Mouse (Mus musculus): ENCODE results near the gene 2700081O15Rik. TPM values are rescaled to one million over a fixed set of nuclear protein-coding genes. Genes with fewer than 3 reads are reported as not detected.
"Not testable (repeated sequence)": the region's sequence is repeated elsewhere in the genome, so short reads cannot be mapped to it uniquely, and the experiment has no call there.

The 2700081O15Rik gene
- polyA plus RNA-seq (2014; fragmentation: Nextera tagmentation; extraction: Ambion mirVana): 10.4 and 10.6 TPM in 2 replicates

GRCm38 (mm10) chr19:7416834-7417735, at the start of gene 2700081O15Rik:
2700081O15Rik (plus strand) TSS chr19:7417625.
- Histone ChIP-seq H3K9ac (ENCODE audit: low read length) (peak within 1 kb of the TSS; percentile 100), H3K4me2 (ENCODE audit: low read depth, severe bottlenecking) (peak within 1 kb of the TSS; percentile 92), H3K9me3 (ENCODE audit: control insufficient read depth, low read length) (no peaks in the 10 kb centered on the region), H3K4me1 (ENCODE audit: control insufficient read depth, insufficient read depth, low read length) (peaks cover 39% of the 10 kb centered on the region), H3K27ac (replicated peaks; ENCODE audit: low read depth, low read length) (peak within 1 kb of the TSS; percentile 94), H3K36me3 (ENCODE audit: control insufficient read depth, insufficient read depth, low read length) (peaks cover 10% of the 10 kb centered on the region), H3K27me3 (ENCODE audit: control insufficient read depth, insufficient read depth, low read length) (no peaks in the 10 kb centered on the region), H3K4me3 (ENCODE audit: low read depth, low read length) (peak within 1 kb of the TSS; percentile 75)
- WGBS: under 1% methylated on average over 104 of the region's 107 CpGs
- DNase-seq (ENCODE audit: low spot score) (peak; percentile 87), ATAC-seq (ENCODE audit: insufficient number of reproducible peaks, low FRiP score, low TSS enrichment, low read depth) (peak; percentile 65)

GRCm38 (mm10) chr19:7369469-7369868, 48.0 kb upstream of the 2700081O15Rik start:
- not testable (repeated sequence) for H3K9me3 ChIP-seq (ENCODE audit: control insufficient read depth, low read length); H3K4me2 ChIP-seq (ENCODE audit: low read depth, severe bottlenecking); H3K27ac ChIP-seq (replicated peaks; ENCODE audit: low read depth, low read length); H3K4me1 ChIP-seq (ENCODE audit: control insufficient read depth, insufficient read depth, low read length); H3K9ac ChIP-seq (ENCODE audit: low read length); DNase-seq (ENCODE audit: low spot score); H3K4me3 ChIP-seq (ENCODE audit: low read depth, low read length); H3K27me3 ChIP-seq (ENCODE audit: control insufficient read depth, insufficient read depth, low read length); ATAC-seq (ENCODE audit: insufficient number of reproducible peaks, low FRiP score, low TSS enrichment, low read depth)
- WGBS: 95% methylated on average over 4 of the region's 4 CpGs
- H3K36me3 ChIP-seq (ENCODE audit: control insufficient read depth, insufficient read depth, low read length): peaks cover 34% of the 10 kb centered on the region

DNA sequence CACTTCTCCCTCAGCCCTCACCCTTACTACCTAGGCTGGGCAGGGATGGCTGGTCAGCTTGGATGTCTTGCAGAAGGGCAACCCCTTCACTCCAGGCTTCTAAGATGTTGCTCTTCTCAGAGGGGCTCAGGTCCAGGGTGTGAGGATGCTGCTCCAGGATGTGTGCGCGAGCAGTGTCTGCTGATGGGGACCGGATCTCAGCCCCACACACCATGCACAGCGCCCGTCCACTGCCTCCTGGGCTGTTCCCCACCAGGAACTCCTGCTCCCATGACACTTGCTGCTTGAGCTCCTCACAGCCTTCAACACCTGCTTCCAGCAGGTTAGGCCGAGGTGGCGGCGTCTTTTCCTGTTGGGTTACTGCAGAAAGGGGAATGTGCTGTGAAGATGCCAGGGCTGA, 42.9 kb upstream of the 2700081O15Rik start:
- Histone ChIP-seq H3K36me3 (ENCODE audit: control insufficient read depth, insufficient read depth, low read length) (peaks cover 40% of the 10 kb centered on the region), H3K9ac (ENCODE audit: low read length) (no peak overlapping the region), H3K27ac (replicated peaks; ENCODE audit: low read depth, low read length) (no peak overlapping the region), H3K4me1 (ENCODE audit: control insufficient read depth, insufficient read depth, low read length) (no peaks in the 10 kb centered on the region), H3K27me3 (ENCODE audit: control insufficient read depth, insufficient read depth, low read length) (no peaks in the 10 kb centered on the region), H3K4me3 (ENCODE audit: low read depth, low read length) (no peak overlapping the region), H3K4me2 (ENCODE audit: low read depth, severe bottlenecking) (no peak overlapping the region), H3K9me3 (ENCODE audit: control insufficient read depth, low read length) (no peaks in the 10 kb centered on the region)
- DNase-seq (ENCODE audit: low spot score) (no peak), ATAC-seq (ENCODE audit: insufficient number of reproducible peaks, low FRiP score, low TSS enrichment, low read depth) (no peak)
- 95% methylated on average over 8 of the region's 8 CpGs for WGBS

DNA sequence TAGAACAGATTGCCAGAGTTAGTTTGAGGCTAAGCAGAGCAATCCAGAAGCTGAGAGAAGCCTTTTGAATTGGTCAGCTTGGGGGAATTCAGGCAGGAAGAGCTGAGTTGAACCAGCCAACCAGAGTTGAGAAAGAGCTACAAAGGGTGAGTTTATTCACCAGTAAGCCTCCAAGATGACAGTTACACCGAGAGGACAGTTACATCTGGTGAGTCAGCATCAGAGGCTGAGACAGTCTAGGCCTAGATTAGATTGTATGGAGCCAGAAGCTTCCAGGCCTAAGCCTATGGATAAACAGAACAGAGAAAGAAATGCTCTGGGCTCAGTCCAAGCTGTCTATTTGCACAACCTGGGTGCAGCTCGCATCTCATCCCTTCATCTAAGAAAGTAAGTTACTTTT, 39.8 kb upstream of the 2700081O15Rik start:
- ATAC-seq (ENCODE audit: insufficient number of reproducible peaks, low FRiP score, low TSS enrichment, low read depth): no peak

GRCm38 (mm10) chr19:7381906-7382247, 35.5 kb upstream of the 2700081O15Rik start:
- Histone ChIP-seq H3K27ac (replicated peaks; ENCODE audit: low read depth, low read length) (peak overlapping the region; percentile 92), H3K36me3 (ENCODE audit: control insufficient read depth, insufficient read depth, low read length) (no peaks in the 10 kb centered on the region), H3K4me1 (ENCODE audit: control insufficient read depth, insufficient read depth, low read length) (peaks cover 11% of the 10 kb centered on the region), H3K9ac (ENCODE audit: low read length) (peak overlapping the region; percentile 94), H3K27me3 (ENCODE audit: control insufficient read depth, insufficient read depth, low read length) (no peaks in the 10 kb centered on the region), H3K9me3 (ENCODE audit: control insufficient read depth, low read length) (no peaks in the 10 kb centered on the region; the same call in 1 of the 2 replicates), H3K4me2 (ENCODE audit: low read depth, severe bottlenecking) (peak overlapping the region; percentile 88), H3K4me3 (ENCODE audit: low read depth, low read length) (peak overlapping the region; percentile 92)
- no peak for DNase-seq (ENCODE audit: low spot score)
- WGBS: 2% methylated on average over 8 of the region's 8 CpGs
- no peak for ATAC-seq (ENCODE audit: insufficient number of reproducible peaks, low FRiP score, low TSS enrichment, low read depth)

More for the DNA sequence above, 39.8 kb upstream of the 2700081O15Rik start:
- H3K4me3 ChIP-seq (ENCODE audit: low read depth, low read length): no peak overlapping the region
- peaks cover 6% of the 10 kb centered on the region for H3K4me1 ChIP-seq (ENCODE audit: control insufficient read depth, insufficient read depth, low read length)
- H3K27me3 ChIP-seq (ENCODE audit: control insufficient read depth, insufficient read depth, low read length): no peaks in the 10 kb centered on the region
- no peak overlapping the region for H3K4me2 ChIP-seq (ENCODE audit: low read depth, severe bottlenecking)
- H3K9me3 ChIP-seq (ENCODE audit: control insufficient read depth, low read length): no peaks in the 10 kb centered on the region
- no peak overlapping the region for H3K27ac ChIP-seq (replicated peaks; ENCODE audit: low read depth, low read length)
- H3K9ac ChIP-seq (ENCODE audit: low read length): no peak overlapping the region
- no peak for DNase-seq (ENCODE audit: low spot score)
- WGBS: 89% methylated on average over 2 of the region's 2 CpGs
- peaks cover 28% of the 10 kb centered on the region for H3K36me3 ChIP-seq (ENCODE audit: control insufficient read depth, insufficient read depth, low read length)

DNA sequence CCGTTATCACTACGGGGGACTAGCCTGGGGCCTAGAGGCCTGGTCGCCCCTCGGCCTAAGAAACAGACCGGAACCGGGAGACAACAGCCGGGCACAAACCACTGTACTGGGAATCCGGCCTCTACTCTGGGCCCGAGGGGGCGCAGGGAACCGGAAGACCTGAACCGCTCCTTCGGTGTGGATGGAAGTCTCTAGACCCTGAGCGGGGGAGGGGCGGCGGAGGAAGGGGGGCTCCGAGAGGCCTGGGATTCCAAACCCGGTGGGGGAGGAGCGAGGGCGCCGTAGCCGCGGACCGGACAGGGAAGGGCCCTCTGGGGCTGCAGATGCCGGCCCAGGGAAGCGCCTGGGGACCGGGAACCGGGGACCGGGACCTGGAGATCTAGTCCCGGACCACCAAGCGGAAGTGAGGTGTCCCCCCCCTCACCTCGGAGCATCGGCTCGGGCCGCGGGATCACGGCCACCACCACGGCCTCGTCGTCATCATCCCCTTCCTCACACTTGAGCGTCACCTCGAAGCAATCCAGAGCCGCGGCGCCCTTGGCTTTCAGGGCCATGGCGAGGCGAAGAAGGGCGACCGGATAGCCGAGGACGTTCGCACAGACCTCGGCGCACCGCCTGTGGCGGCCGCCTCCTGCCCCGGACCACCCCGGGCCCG, 35.0 kb upstream of the 2700081O15Rik start:
- peaks cover 11% of the 10 kb centered on the region for H3K4me1 ChIP-seq (ENCODE audit: control insufficient read depth, insufficient read depth, low read length)
- H3K4me3 ChIP-seq (ENCODE audit: low read depth, low read length): peak overlapping the region; percentile 92
- no peaks in the 10 kb centered on the region for H3K36me3 ChIP-seq (ENCODE audit: control insufficient read depth, insufficient read depth, low read length)
- under 1% methylated on average over 52 of the region's 60 CpGs for WGBS
- H3K4me2 ChIP-seq (ENCODE audit: low read depth, severe bottlenecking): peak overlapping the region; percentile 88
- no peaks in the 10 kb centered on the region; the same call in 1 of the 2 replicates for H3K9me3 ChIP-seq (ENCODE audit: control insufficient read depth, low read length)
- H3K9ac ChIP-seq (ENCODE audit: low read length): peak overlapping the region; percentile 94
- H3K27ac ChIP-seq (replicated peaks; ENCODE audit: low read depth, low read length): peak overlapping the region; percentile 92
- DNase-seq (ENCODE audit: low spot score) (peak; percentile 86), ATAC-seq (ENCODE audit: insufficient number of reproducible peaks, low FRiP score, low TSS enrichment, low read depth) (peak; percentile 72)
- no peaks in the 10 kb centered on the region for H3K27me3 ChIP-seq (ENCODE audit: control insufficient read depth, insufficient read depth, low read length)

- peak; percentile 99 for DNase-seq (ENCODE audit: low spot score)
- Histone ChIP-seq H3K36me3 (ENCODE audit: control insufficient read depth, insufficient read depth, low read length) (no peaks in the 10 kb centered on the region), H3K27me3 (ENCODE audit: control insufficient read depth, insufficient read depth, low read length) (no peaks in the 10 kb centered on the region), H3K9me3 (ENCODE audit: control insufficient read depth, low read length) (peaks cover 4% of the 10 kb centered on the region; the same call in 1 of the 2 replicates), H3K27ac (replicated peaks; ENCODE audit: low read depth, low read length) (peak within 1 kb of the TSS; percentile 92), H3K9ac (ENCODE audit: low read length) (peak within 1 kb of the TSS; percentile 94), H3K4me2 (ENCODE audit: low read depth, severe bottlenecking) (peak within 1 kb of the TSS; percentile 88), H3K4me1 (ENCODE audit: control insufficient read depth, insufficient read depth, low read length) (peaks cover 11% of the 10 kb centered on the region), H3K4me3 (ENCODE audit: low read depth, low read length) (peak within 1 kb of the TSS; percentile 92)
- 2% methylated on average over 50 of the region's 52 CpGs for WGBS
- ATAC-seq (ENCODE audit: insufficient number of reproducible peaks, low FRiP score, low TSS enrichment, low read depth): peak; percentile 99
Observed at GRCm38 (mm10) chr19:7382903-7383865, 34.2 kb upstream of the 2700081O15Rik start, which contains the start of gene Spindoc. Spindoc (minus strand) TSS chr19:7382994.
